Mouse (Mus musculus) thymus, postnatal 10 days (tissue): ENCODE data around the gene Suclg2.

Experiments
- DNase-seq, 2 experiments: peaks; one replicate each; pipeline ENCODE4 v3.0.0; 2021; ENCODE audit warnings: low spot score in 2 of 2

Suclg2 gene

GRCm38 (mm10) chr6:95718031-95718968 is at the start of gene Suclg2:
Gene Suclg2 (minus strand): TSS chr6:95718800.
- DNase-seq: peak; percentile 77 to 84

DNA sequence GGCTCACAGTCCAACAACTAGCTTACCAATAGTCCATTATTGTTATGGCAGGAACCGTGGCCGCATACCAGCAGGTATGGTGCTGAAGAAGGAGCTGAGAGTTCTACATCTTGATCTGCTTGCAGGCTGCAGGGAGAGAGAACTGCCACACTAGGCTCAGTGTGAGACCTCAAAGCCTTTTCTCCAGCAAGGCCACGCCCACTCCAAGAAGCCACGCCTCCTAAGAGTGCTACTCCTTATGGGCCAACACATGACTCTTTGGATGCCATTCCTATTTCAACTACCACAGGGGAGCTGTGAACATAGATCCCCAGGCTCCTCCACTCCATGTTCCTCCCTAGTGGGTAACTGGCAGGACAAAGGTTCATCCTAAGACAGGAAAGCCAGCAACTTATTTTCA is 48.0 kb upstream of the Suclg2 start:
- no peak for DNase-seq

- no peak for DNase-seq
These were observed 41.1 kb upstream of the Suclg2 start for GRCm38 (mm10) chr6:95759558-95760172.

DNA sequence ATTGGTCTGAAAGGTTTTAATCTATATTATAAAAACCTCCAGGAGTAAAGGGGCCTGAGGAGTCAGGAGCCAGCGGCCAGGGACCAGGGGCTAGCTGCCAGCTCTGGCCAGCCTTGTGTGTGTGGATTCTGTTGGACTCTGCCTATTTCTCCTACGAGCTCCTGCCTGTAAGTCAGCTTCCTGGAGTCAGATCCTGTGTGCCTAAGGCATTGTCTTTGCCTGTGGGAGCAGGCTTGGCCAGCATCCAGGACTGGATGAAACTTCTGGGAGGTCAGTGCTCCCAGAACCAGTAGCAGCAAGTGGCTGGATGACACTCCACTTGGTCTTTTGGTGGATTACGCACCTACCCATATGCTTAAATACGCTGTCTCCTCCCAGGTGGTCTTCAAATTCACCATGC is 23.8 kb upstream of the Suclg2 start:
- no peak for DNase-seq

GRCm38 (mm10) chr6:95731570-95732367 is 13.2 kb upstream of the Suclg2 start:
- no peak for DNase-seq

DNA sequence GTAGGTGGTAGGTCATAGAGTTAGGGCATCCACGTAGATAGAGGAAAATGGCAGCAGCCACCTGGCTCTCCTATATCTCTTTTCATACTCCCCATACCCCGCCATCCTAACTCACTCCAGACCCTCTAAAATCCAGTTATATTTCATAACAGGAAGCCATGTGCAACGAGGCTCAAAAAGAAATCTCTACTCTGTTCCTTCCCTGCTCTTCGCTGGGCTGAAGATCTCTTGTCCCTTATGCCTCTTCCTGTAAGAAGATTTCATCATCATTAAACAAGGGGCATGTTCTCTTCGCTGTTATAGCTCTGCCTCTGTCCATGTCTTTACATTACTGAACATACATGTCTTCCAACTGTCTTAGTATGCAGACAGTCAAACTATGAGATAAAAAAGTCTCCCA is 10.8 kb upstream of the Suclg2 start:
- no peak for DNase-seq

GRCm38 (mm10) chr6:95725281-95725680 is 6.7 kb upstream of the Suclg2 start:
- no peak for DNase-seq

DNA sequence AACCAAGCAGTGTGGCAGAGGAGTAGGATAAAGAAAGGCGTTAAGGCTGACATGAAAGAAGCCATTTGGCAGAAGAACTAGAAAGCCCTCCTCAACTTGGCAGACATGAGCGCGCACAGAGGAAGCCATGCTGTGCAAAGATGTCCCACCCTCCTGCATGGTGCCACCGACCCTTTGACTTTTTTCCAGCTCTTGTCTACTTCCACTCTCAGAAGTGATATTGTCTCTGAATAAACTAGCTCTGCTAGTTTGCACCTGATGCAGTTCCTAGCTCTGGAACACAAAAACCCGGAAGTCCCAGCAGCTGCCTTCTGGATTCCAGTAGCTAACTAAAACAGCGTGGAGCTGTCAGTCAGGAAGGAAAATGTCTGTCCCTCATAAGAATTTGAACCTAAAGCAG is 4.8 kb upstream of the Suclg2 start:
- DNase-seq: no peak

DNA sequence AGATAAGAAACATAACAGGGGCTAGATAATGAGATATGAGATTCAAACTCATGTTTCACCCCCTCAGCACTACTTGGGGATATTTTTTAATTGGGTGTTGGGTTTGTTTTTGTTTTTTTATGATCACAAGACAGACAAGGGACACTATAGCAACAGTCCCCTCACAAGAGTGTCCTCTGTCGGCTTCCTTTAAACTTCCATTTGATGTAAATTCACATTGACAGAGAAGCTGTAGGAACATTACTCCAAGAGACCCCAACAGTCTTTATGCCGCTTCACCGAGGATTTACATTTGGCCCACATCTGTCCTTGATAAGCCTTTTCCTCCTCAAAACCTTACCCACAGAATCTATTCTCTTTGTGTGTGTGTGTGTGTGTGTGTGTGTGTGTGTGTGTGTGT is 1.2 kb upstream of the Suclg2 start:
- no peak for DNase-seq

DNA sequence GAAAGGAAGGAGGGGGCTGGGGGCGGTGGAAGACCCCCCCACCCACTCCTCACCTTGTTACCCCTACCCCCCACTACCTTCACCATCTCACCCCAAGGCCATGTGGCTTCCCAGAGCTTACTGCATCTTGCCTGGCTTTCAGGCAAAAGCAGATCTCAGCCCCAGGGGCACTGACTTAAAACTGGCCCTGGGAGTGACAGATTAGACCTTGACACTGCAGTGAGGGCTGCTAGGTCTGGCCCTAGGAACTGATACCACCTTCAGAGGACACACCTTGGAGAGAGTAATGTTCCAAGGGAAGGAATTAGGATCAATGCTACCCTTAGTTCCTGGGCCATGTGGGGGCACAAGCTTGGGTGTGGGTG is 351 bp upstream of the Suclg2 start:
- DNase-seq: no peak

DNA sequence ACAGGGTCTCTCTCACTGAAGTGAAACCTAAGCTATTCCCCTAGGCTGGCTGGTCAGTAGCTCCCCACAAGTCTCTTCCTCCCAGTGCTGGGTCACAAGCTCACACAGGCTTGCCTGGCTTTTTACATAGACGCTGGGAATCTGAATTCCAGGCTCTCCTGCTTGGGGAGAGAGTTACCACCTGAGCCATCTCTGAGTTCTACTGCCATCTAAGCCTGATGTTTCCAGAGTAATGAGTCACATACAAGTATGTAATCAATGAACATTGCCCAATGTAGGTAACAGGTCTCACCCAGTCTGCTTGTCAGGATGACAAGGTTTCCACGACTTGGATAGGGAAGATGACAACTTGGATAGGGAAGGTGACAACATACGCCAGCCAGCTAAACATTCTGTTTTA is 1.5 kb downstream of the Suclg2 start:
- no peak for DNase-seq

- no peak for DNase-seq
These were observed 2.1 kb downstream of the Suclg2 start for GRCm38 (mm10) chr6:95716476-95716875.

GRCm38 (mm10) chr6:95713245-95713644 is 5.4 kb downstream of the Suclg2 start:
- no peak for DNase-seq

DNA sequence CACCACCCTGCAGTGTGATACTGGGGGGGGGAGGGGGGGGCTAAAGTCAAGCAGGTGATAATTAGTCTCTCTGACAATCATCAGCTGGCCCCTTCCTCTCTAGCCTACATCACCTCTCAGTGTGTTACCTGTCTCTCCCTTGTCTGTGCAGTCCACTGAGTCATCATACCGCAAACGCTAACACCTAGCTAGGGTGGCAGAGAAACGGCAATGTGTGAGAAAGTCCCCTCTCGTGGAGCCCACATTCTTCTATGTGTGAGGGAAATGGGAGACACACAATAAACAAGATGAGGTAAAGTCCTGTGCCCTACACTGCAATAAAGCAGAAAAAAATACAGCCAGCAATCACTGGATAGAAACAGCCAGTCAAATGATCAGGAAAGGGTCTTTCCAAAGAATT is 6.5 kb downstream of the Suclg2 start:
- DNase-seq: no peak

DNA sequence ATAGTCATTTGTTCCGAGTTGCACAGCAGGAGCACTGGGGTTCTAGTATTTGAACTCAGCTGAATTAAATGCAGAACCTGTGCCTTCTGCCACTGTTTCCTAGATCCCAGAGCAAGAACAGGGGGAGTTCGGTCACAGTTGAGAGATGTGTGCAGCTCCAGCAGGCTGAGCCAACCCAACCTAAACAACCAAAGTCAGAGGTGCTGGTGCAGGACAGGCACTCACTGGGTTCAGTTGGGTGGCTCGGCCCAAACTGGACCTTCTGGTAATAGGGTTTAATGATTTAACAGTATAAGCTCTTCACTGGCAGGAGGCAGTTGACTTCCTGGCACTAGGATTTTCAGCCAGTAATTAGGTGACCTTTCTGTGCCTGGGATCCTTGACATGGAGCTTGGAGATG is 6.9 kb downstream of the Suclg2 start:
- DNase-seq: no peak

- DNase-seq: no peak
These were observed 7.7 kb downstream of the Suclg2 start for GRCm38 (mm10) chr6:95710886-95711285.

DNA sequence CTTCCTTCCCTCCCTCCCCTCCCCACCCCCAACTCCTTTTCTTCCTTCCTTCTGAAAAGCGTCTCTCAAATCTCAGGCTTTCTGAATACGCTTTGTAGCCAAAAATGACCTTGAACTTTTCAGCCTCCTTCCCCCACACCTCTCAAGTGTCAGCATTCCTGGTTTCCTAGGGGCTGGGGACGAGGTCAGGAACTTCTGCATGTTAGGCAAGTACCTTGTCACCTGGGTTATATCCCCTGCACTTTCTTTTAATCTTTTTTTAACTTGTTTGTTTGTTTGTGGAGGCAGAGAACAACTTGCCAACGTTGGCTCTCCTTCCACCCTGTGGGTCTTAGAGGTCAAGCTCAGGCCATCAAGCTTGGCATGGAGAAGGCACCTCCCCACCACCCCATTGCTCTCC is 9.1 kb downstream of the Suclg2 start:
- no peak for DNase-seq

DNA sequence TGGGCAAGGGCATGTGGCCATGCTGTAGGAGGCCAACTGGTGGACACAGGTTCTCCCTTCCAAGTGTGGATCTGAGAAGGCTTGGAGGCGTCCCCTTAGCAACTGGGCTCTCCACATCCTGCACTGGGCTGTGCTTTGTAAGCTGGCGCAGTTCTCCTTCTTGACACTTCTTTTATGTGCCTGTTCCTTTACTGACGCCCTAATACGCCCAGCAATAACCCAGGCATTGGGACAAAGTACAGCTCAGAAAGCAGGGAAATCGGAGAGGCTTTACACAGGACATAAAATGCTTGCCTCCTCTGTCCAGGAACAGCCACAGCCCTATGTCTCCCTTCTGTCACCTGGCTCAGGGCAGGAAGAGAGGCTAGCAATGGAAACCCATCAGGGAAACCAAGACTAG is 9.5 kb downstream of the Suclg2 start:
- DNase-seq: no peak

- DNase-seq: no peak
These were observed 14.0 kb downstream of the Suclg2 start for GRCm38 (mm10) chr6:95704626-95705025.

GRCm38 (mm10) chr6:95702200-95702599 is 16.4 kb downstream of the Suclg2 start:
- DNase-seq: no peak

- DNase-seq: no peak
These were observed 16.8 kb downstream of the Suclg2 start for GRCm38 (mm10) chr6:95701786-95702185.

DNA sequence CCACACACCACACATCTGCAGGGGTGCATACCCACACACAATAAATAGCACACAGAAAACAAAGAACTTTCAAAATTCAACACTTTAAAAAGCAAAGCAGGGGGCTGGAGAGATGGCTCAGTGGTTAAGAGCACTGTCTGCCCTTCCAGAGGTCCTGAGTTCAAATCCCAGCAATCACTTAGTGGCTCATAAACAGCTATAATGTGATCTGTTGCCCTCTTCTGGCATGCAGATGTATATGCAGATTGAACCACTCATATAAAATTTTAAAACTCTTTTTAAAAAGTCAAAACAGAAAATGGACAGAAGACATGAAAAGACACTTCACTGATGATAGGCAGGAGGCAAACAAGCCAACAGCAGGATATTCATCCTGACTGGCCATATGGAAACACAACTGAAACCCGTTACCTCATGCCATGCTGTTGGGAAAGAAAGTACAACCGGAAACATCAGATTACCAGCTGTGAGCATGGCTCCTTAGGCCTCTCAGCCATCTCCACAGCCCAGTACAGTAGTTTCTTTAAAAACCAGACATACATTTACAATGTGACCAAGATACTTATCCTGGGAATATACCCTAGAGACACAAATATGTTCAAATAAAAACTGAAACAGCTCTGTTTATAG is 17.5 kb downstream of the Suclg2 start:
- DNase-seq: no peak
